Mouse (Mus musculus) midbrain, embryonic 11.5 days (tissue): ENCODE measurements around the gene Glyat. TPM values are rescaled to one million over a fixed set of nuclear protein-coding genes. Genes with fewer than 3 reads are reported as not detected.
"Not testable (repeated sequence)": the region's sequence is repeated elsewhere in the genome, so short reads cannot be mapped to it uniquely, and the experiment has no call there.

Experiments used
- ATAC-seq: fragments of 200-750 bp; cut with Nextera tagmentation; 2 replicates; pipeline ENCODE4 v1.8.0; 2017; ENCODE audit warnings: moderate TSS enrichment, moderate library complexity; ENCODE audit not compliant: low FRiP score
- DNase-seq: peaks from one replicate; pipeline ENCODE4 v3.0.0; 2015; ENCODE audit warnings: low spot score; ENCODE audit errors: missing footprints
- H3K27ac ChIP-seq: fragments of 300-500 bp; sonication (generic); 2 replicates; pipeline ENCODE4 v1.5.1; 2014; ENCODE audit warnings: low read depth, low read length
- H3K27me3 ChIP-seq: fragments of 300-500 bp; sonication (generic); 2 replicates; pipeline ENCODE4 v1.6.1; 2014; ENCODE audit warnings: mild to moderate bottlenecking, low read length, moderate library complexity, mixed read lengths; ENCODE audit not compliant: control insufficient read depth, insufficient read depth
- H3K36me3 ChIP-seq: fragments of 300-500 bp; sonication (generic); 2 replicates; pipeline ENCODE4 v1.6.1; 2014; ENCODE audit warnings: mild to moderate bottlenecking, low read length, moderate library complexity, mixed read lengths; ENCODE audit not compliant: control insufficient read depth, insufficient read depth
- H3K4me1 ChIP-seq: fragments of 300-500 bp; sonication (generic); 2 replicates; pipeline ENCODE4 v1.6.1; 2014; ENCODE audit warnings: low read length; ENCODE audit not compliant: control insufficient read depth, insufficient read depth
- H3K4me2 ChIP-seq: fragments of 300-500 bp; sonication (generic); 2 replicates; pipeline ENCODE4 v1.6.1; 2014; ENCODE audit warnings: mild to moderate bottlenecking, moderate library complexity
- H3K4me3 ChIP-seq: fragments of 300-500 bp; sonication (generic); 2 replicates; pipeline ENCODE4 v1.5.1; 2014; ENCODE audit warnings: low read depth, low read length
- H3K9ac ChIP-seq: fragments of 300-500 bp; sonication (generic); 2 replicates; pipeline ENCODE4 v1.6.1; 2014; ENCODE audit warnings: low read length
- H3K9me3 ChIP-seq: fragments of 300-500 bp; sonication (generic); 2 replicates; pipeline ENCODE4 v1.6.1; 2016; ENCODE audit warnings: low read length; ENCODE audit not compliant: control insufficient read depth
- WGBS: fragments of 180-500 bp; shearing (Covaris S2); extraction: QIAGEN DNeasy Blood & Tissue Kit; methylation state at CpG from one replicate; pipeline ENCODE4 v1.1.7; 2014; 5-methylcytosine and 5-hydroxymethylcytosine counted together
- polyA plus RNA-seq: library from polyadenylated mRNA; unstranded; fragments of >200 nt; fragmentation: Nextera tagmentation; extraction: Ambion mirVana; gene quantifications from 2 replicates; pipeline ENCODE4 v1.2.1, GENCODE M21; 2014

The Glyat gene
- polyA plus RNA-seq, 1 experiment from 2014 or later = not detected

DNA sequence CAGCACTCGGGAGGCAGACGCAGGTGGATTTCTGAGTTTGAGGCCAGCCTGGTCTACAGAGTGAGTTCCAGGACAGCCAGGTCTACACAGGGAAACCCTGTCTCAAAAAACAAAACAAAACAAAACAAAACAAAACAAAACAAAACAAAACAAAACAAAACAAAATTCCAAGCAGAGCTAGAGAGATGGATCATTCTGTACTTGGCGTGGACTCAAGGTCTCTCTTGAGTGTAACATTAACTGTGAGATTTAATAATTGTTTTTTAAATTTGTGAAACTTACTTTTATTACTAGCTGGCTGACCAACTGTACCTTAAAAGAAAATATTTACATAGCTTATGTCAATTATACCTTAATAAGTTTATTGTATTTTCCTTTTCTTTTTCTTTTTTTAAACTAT is 35.5 kb downstream of the Glyat start:
- not testable (repeated sequence) for H3K27ac ChIP-seq, ATAC-seq, H3K36me3 ChIP-seq, H3K4me2 ChIP-seq, H3K4me3 ChIP-seq, H3K4me1 ChIP-seq, H3K9ac ChIP-seq, H3K27me3 ChIP-seq, DNase-seq, H3K9me3 ChIP-seq
- 90% methylated on average over 3 of the region's 3 CpGs for WGBS

GRCm38 (mm10) chr19:12670139-12670538 is 37.0 kb downstream of the Glyat start, which contains the start of gene Olfr1442:
Gene Olfr1442 (plus strand): TSS chr19:12670439.
- Histone ChIP-seq H3K27ac (no peak within 1 kb of the TSS), H3K9me3 (no peaks in the 10 kb centered on the region), H3K27me3 (no peaks in the 10 kb centered on the region), H3K4me3 (no peak within 1 kb of the TSS), H3K9ac (no peak within 1 kb of the TSS), H3K36me3 (no peaks in the 10 kb centered on the region), H3K4me1 (no peaks in the 10 kb centered on the region), H3K4me2 (no peak within 1 kb of the TSS)
- no peak for DNase-seq
- ATAC-seq = no peak

GRCm38 (mm10) chr19:12671051-12671450 is 37.9 kb downstream of the Glyat start:
- no peak overlapping the region for H3K4me3 ChIP-seq
- 85% methylated on average over 4 of the region's 4 CpGs for WGBS
- no peaks in the 10 kb centered on the region for H3K9me3 ChIP-seq
- H3K36me3 ChIP-seq = no peaks in the 10 kb centered on the region
- no peak overlapping the region for H3K4me2 ChIP-seq
- DNase-seq (no peak), ATAC-seq (no peak)
- no peak overlapping the region for H3K9ac ChIP-seq
- no peaks in the 10 kb centered on the region for H3K4me1 ChIP-seq
- H3K27me3 ChIP-seq = no peaks in the 10 kb centered on the region
- H3K27ac ChIP-seq = no peak overlapping the region

- ATAC-seq = no peak
- H3K27me3 ChIP-seq = no peaks in the 10 kb centered on the region
- no peak for DNase-seq
- 68% methylated on average over 3 of the region's 3 CpGs for WGBS
- H3K4me2 ChIP-seq = no peak within 1 kb of the TSS
- H3K4me3 ChIP-seq = no peak within 1 kb of the TSS
- H3K27ac ChIP-seq = no peak within 1 kb of the TSS
- no peaks in the 10 kb centered on the region for H3K4me1 ChIP-seq
- H3K9me3 ChIP-seq = no peaks in the 10 kb centered on the region
- H3K9ac ChIP-seq = no peak within 1 kb of the TSS
- no peaks in the 10 kb centered on the region for H3K36me3 ChIP-seq
Measured at GRCm38 (mm10) chr19:12677812-12678211, 44.7 kb downstream of the Glyat start, which contains the start of gene Olfr1443. Gene Olfr1443 (plus strand): TSS chr19:12678112.

- no peaks in the 10 kb centered on the region for H3K27me3 ChIP-seq
- no peaks in the 10 kb centered on the region for H3K36me3 ChIP-seq
- ATAC-seq = no peak
- H3K4me1 ChIP-seq = no peaks in the 10 kb centered on the region
- no peak for DNase-seq
- H3K4me2 ChIP-seq = no peak overlapping the region
- H3K4me3 ChIP-seq = no peak overlapping the region
- no peak overlapping the region for H3K9ac ChIP-seq
- no peaks in the 10 kb centered on the region for H3K9me3 ChIP-seq
- H3K27ac ChIP-seq = no peak overlapping the region
Measured at GRCm38 (mm10) chr19:12684638-12685037, 51.5 kb downstream of the Glyat start.

GRCm38 (mm10) chr19:12685231-12685630 is 52.1 kb downstream of the Glyat start:
- Histone ChIP-seq H3K36me3 (no peaks in the 10 kb centered on the region), H3K4me3 (no peak overlapping the region), H3K4me1 (no peaks in the 10 kb centered on the region), H3K27me3 (no peaks in the 10 kb centered on the region), H3K4me2 (no peak overlapping the region), H3K27ac (no peak overlapping the region), H3K9ac (no peak overlapping the region), H3K9me3 (no peaks in the 10 kb centered on the region)
- DNase-seq (no peak), ATAC-seq (no peak)

- Histone ChIP-seq H3K27me3 (no peaks in the 10 kb centered on the region), H3K9me3 (no peaks in the 10 kb centered on the region), H3K27ac (no peak within 1 kb of the TSS), H3K36me3 (no peaks in the 10 kb centered on the region), H3K9ac (no peak within 1 kb of the TSS), H3K4me1 (no peaks in the 10 kb centered on the region), H3K4me3 (no peak within 1 kb of the TSS), H3K4me2 (no peak within 1 kb of the TSS)
- ATAC-seq (no peak), DNase-seq (no peak)
- WGBS = 80% methylated on average over 3 of the region's 3 CpGs
Measured at GRCm38 (mm10) chr19:12695590-12695989, 62.5 kb downstream of the Glyat start, which contains the start of gene Keg1. Gene Keg1 (plus strand): TSS chr19:12695786.

- DNase-seq (no peak), ATAC-seq (no peak)
- H3K27me3 ChIP-seq = no peaks in the 10 kb centered on the region
- no peaks in the 10 kb centered on the region for H3K9me3 ChIP-seq
- H3K4me1 ChIP-seq = no peaks in the 10 kb centered on the region
- H3K4me3 ChIP-seq = no peak overlapping the region
- H3K4me2 ChIP-seq = no peak overlapping the region
- no peaks in the 10 kb centered on the region for H3K36me3 ChIP-seq
- H3K9ac ChIP-seq = no peak overlapping the region
- no peak overlapping the region for H3K27ac ChIP-seq
Measured at GRCm38 (mm10) chr19:12696221-12696620, 63.1 kb downstream of the Glyat start.
